Mouse (Mus musculus) erythroblast, adult 5-6 weeks (primary cell): ENCODE measurements around the gene Tmem117. TPM values are rescaled to one million over a fixed set of nuclear protein-coding genes. Genes with fewer than 3 reads are reported as not detected.

ENCODE experiments used
- ATAC-seq: replicated peaks from 2 replicates; pipeline ENCODE4 v1.8.0; 2016; ENCODE audit warnings: moderate number of reproducible peaks, mild to moderate bottlenecking, moderate TSS enrichment, inconsistent platforms; ENCODE audit not compliant: poor library complexity, low FRiP score, severe bottlenecking
- total RNA-seq, 2 experiments: library from RNA; stranded (forward) in 1 of 2; stranded (reverse) in 1 of 2; fragments of 150-400 nt in 1 of 2; fragments of 200-764, 138-1000 nt in 1 of 2; gene quantifications; 2 replicates each; pipeline versions ENCODE4 v1.2.3 to v1.2.4; 2015 to 2017; ENCODE audit warnings: low replicate concordance in 2 of 2

Tmem117 gene
- total RNA-seq, 2 experiments from 2014 or later = not detected

- ATAC-seq = no peak
Observed at GRCm38 (mm10) chr15:95101522-95101921, 472.5 kb downstream of the Tmem117 start.

- no peak for ATAC-seq
Observed at GRCm38 (mm10) chr15:95107246-95107809, 478.3 kb downstream of the Tmem117 start.

- ATAC-seq = no peak
Observed at GRCm38 (mm10) chr15:95108626-95109025, 479.6 kb downstream of the Tmem117 start.

- ATAC-seq = no peak
Observed at GRCm38 (mm10) chr15:95131401-95131800, 502.4 kb downstream of the Tmem117 start.

DNA sequence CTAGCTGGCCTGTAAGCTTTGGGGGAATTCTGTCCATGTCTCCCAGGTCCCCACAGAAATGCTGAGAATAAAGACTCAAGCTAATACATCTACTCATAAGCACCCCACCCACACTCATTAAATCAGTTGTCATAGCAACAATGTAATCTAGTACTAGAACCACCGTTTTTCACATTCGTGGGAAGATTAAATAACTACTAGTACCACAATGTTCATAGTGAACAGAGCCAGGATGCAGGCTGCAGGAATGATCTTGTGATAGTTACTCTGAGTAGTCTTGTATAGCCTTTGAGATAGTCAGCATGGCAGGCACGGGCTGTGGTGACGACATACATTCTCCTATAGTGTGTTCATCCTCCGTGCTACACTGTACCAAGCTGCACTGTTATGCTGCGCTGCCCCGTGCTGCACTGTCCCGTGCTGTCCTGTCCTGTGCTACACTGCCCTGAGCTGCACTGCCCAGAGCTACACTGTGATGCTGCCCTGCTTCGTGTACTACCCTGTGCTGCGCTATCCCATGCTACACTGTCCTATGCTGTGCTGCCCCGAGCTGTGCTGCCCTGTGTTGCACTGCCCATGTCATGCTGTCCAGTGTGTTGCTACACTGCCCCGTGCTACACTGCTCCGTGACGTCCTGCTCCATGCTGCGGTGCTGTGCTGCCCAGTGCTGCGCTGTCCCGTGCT is 507.0 kb downstream of the Tmem117 start:
- no peak for ATAC-seq

- ATAC-seq = no peak
Observed at GRCm38 (mm10) chr15:95137018-95137810, 508.2 kb downstream of the Tmem117 start.

DNA sequence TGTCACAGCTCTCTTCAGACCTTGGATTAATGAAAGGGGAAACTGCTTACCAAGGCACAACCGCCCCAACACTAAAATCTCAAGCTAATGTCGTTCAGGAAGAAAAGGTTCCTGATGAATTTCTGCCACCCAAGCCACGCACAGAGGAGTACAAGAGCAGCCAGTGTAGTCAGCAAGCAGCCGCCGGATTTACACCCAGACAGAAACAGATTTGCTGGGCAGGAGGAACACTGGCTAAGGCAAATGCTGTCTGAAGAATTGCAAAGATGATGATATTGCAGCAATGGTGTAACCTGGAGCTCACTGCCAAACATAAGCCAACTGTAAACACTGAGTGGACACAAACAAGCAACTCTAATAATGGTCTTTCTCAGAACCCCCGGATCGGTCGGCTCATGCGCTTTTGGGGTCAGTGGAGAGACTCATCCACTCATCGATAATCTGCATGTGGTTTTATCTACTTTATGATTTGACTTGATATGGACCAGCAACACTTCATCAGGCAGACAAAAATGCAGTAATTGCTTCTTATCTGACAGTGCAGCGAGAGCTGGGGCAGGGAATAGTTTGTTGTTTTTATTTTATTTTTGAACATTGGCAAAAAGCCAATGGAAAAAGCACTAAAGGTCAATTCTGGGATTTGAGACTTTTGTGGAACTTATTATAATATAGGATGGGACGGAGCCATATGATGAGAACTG is 509.8 kb downstream of the Tmem117 start:
- no peak for ATAC-seq

DNA sequence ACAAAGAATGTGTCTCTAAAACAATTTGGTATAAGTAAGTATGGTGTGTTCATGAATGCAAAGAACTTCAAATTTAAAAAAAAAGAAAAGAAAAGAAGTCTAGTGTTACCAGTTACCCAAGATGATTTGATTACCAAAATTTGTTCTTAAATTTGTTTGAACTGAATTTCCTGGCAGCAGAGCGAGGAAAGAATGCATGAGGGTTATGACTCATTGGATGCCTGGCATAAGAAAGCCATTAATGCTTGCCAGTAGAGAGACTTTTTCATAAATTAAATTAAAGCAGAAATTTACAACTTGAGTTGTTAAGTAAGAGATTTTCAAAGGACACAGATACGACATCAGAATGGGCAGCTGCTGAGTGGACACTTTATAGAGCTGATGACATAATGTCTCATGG is 515.1 kb downstream of the Tmem117 start:
- ATAC-seq = no peak

GRCm38 (mm10) chr15:95145118-95145517 is 516.1 kb downstream of the Tmem117 start:
- no peak for ATAC-seq

Other genes with a start within 250 kb of the Tmem117 start
- not detected in 2 replicates for gene Adamts20, start 163.8 kb upstream of the Tmem117 start, total RNA-seq (2015; ENCODE audit: low replicate concordance)
- gene Adamts20, start 163.8 kb upstream of the Tmem117 start, total RNA-seq (2017; ENCODE audit: low replicate concordance) = not detected in 2 replicates
- 0.19 and 1.3 TPM in 2 replicates for gene Pus7l, start 85.7 kb upstream of the Tmem117 start, total RNA-seq (2015; ENCODE audit: low replicate concordance)
- 0.43 and 0.84 TPM in 2 replicates for gene Pus7l, start 85.7 kb upstream of the Tmem117 start, total RNA-seq (2017; ENCODE audit: low replicate concordance)
- gene Irak4, start 85.6 kb upstream of the Tmem117 start, total RNA-seq (2015; ENCODE audit: low replicate concordance) = 2.1 and 8.6 TPM in 2 replicates
- 3.5 and 5.1 TPM in 2 replicates for gene Irak4, start 85.6 kb upstream of the Tmem117 start, total RNA-seq (2017; ENCODE audit: low replicate concordance)
- gene Twf1, start 39.3 kb upstream of the Tmem117 start, total RNA-seq (2015; ENCODE audit: low replicate concordance) = 11.5 and 19.4 TPM in 2 replicates
- 9.2 and 9.9 TPM in 2 replicates for gene Twf1, start 39.3 kb upstream of the Tmem117 start, total RNA-seq (2017; ENCODE audit: low replicate concordance)